Mouse (Mus musculus) heart, postnatal 10 days (tissue): ENCODE results near the gene Slc10a1. TPM values are rescaled to one million over a fixed set of nuclear protein-coding genes. Genes with fewer than 3 reads are reported as not detected.

Experiments used
- DNase-seq, 2 experiments: peaks; one replicate each; pipeline ENCODE4 v3.0.0; 2021
- intact Hi-C: fragments of 180-260 bp; cut with DNase I; formaldehyde crosslinking; loops from one replicate; pipeline ENCODE4 v1.15.1; 2025
- total RNA-seq, 2 experiments: library from RNA; stranded (reverse); gene quantifications; 2 replicates each; pipeline ENCODE4 v1.2.3; 2021

The Slc10a1 gene
- not detected for total RNA-seq

GRCm38 (mm10) chr12:80968605-80969004, at the start of gene Slc10a1:
Slc10a1 (minus strand) TSS chr12:80968705.
- DNase-seq = no peak
- intact Hi-C loops = no loop called here

GRCm38 (mm10) chr12:81017624-81018023, 49.1 kb upstream of the Slc10a1 start:
- DNase-seq = no peak
- intact Hi-C loops = no loop called here

- intact Hi-C loops = no loop called here
These were observed 45.0 kb upstream of the Slc10a1 start for GRCm38 (mm10) chr12:81013496-81013895.

GRCm38 (mm10) chr12:81011994-81012393, 43.5 kb upstream of the Slc10a1 start:
- no peak for DNase-seq
- intact Hi-C loops = no loop called here

More at GRCm38 (mm10) chr12:81013496-81013895, 45.0 kb upstream of the Slc10a1 start:
- no peak for DNase-seq

- no peak for DNase-seq
- intact Hi-C loops = no loop called here
These were observed 41.3 kb upstream of the Slc10a1 start for GRCm38 (mm10) chr12:81009813-81010212.

- intact Hi-C loops = no loop called here
- DNase-seq = no peak
These were observed 34.5 kb upstream of the Slc10a1 start for GRCm38 (mm10) chr12:81002841-81003635.

GRCm38 (mm10) chr12:81000924-81001323, 32.4 kb upstream of the Slc10a1 start:
- intact Hi-C loops = no loop called here
- no peak for DNase-seq

GRCm38 (mm10) chr12:80998528-80999221, 30.2 kb upstream of the Slc10a1 start:
- no peak for DNase-seq
- intact Hi-C loops = no loop called here

- intact Hi-C loops = no loop called here
- no peak for DNase-seq
These were observed 29.1 kb upstream of the Slc10a1 start for GRCm38 (mm10) chr12:80997652-80998051.

GRCm38 (mm10) chr12:80995326-80995725, 26.8 kb upstream of the Slc10a1 start:
- DNase-seq = no peak
- intact Hi-C loops = no loop called here

- intact Hi-C loops = no loop called here
These were observed 25.3 kb upstream of the Slc10a1 start for GRCm38 (mm10) chr12:80993773-80994172.

GRCm38 (mm10) chr12:80992540-80993122, 24.1 kb upstream of the Slc10a1 start:
- intact Hi-C loops = no loop called here
- DNase-seq = no peak

More at GRCm38 (mm10) chr12:80993773-80994172, 25.3 kb upstream of the Slc10a1 start:
- no peak for DNase-seq

- DNase-seq = no peak
- intact Hi-C loops = no loop called here
These were observed 23.3 kb upstream of the Slc10a1 start for GRCm38 (mm10) chr12:80991806-80992205.

GRCm38 (mm10) chr12:80990901-80991445, 22.5 kb upstream of the Slc10a1 start:
- intact Hi-C loops = no loop called here
- DNase-seq = no peak

- intact Hi-C loops = loop anchor here (10.0 kb wide), 1 partner anchor 797 kb away; the partner anchor contains the start of gene Map3k9
- no peak for DNase-seq
These were observed 19.8 kb upstream of the Slc10a1 start for GRCm38 (mm10) chr12:80988286-80988685.

- intact Hi-C loops = loop anchor here (10.0 kb wide), 1 partner anchor 798 kb away; the partner anchor contains the start of gene Map3k9
- DNase-seq = no peak
These were observed 18.1 kb upstream of the Slc10a1 start for GRCm38 (mm10) chr12:80986628-80987027.

- intact Hi-C loops = loop anchor here (10.0 kb wide), 1 partner anchor 801 kb away; the partner anchor contains the start of gene Map3k9
- no peak for DNase-seq
These were observed 15.2 kb upstream of the Slc10a1 start for GRCm38 (mm10) chr12:80983695-80984094.

GRCm38 (mm10) chr12:80982326-80982725, 13.8 kb upstream of the Slc10a1 start:
- intact Hi-C loops = loop anchor here (1.0 to 10.0 kb wide), 3 partner anchors 200 to 802 kb away; partner anchors contain the start of gene Map3k9
- DNase-seq = peak; percentile 67 to 86

GRCm38 (mm10) chr12:80975939-80976671, 7.6 kb upstream of the Slc10a1 start:
- intact Hi-C loops = no loop called here
- no peak for DNase-seq

- intact Hi-C loops = no loop called here
- no peak for DNase-seq
These were observed 3.3 kb upstream of the Slc10a1 start for GRCm38 (mm10) chr12:80971756-80972155.
